19 mouse cellular contexts compared by ENCODE assay signal in the genomic region with DNA sequence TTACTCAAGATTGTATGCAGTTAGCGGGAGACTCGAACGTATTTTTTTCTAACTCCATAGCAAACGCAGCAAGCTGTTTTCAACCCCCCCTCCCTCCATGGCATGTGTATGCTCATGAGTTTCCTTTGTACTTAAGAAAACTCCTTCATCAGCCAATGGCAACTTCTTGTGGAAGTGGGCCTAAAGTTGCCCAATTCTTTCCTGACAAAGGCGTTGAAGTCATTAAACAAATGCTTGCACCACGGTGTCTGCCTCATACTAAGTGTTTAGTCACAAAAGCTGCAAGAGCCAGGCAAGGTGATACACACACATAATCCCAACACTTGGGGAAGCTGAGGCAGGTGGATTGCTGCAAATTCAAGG. TPM values are rescaled to one million over a fixed set of nuclear protein-coding genes. Genes with fewer than 3 reads are reported as not detected.
A peak's percentile ranks its signal among the peaks of the same experiment; 100 is the strongest.
DNase-seq lines count a peak whose midpoint lies in the region; ATAC-seq lines count a peak whose summit lies in the region.
"Had no signal": no experiment of that assay in that cellular context is flagged by ENCODE, and none has a peak within 500 bp of the region (broad histone marks: within the 10 kb centered on the region; RNA-seq: fewer than 3 reads in every experiment).

No protein-coding gene starts in this region.

- H3K9me3 ChIP-seq in hindbrain, embryonic 13.5 days: no peaks in the 10 kb centered on the region
- H3K9me3 ChIP-seq in hindbrain, embryonic 12.5 days (replicated peaks): no peaks in the 10 kb centered on the region
- H3K9me3 ChIP-seq in neural tube, embryonic 15.5 days (replicated peaks): no peaks in the 10 kb centered on the region

- no peak overlapping the region; the same call in 1 of the 2 replicates for H3K9ac ChIP-seq in hindbrain, embryonic 13.5 days
- H3K9ac ChIP-seq in hindbrain, embryonic 12.5 days: no peak overlapping the region
- no peak overlapping the region for H3K9ac ChIP-seq in neural tube, embryonic 15.5 days (replicated peaks)
- H3K9ac ChIP-seq: liver, postnatal 0 days had no signal

- no peaks in the 10 kb centered on the region for H3K27me3 ChIP-seq in hindbrain, embryonic 13.5 days
- no peaks in the 10 kb centered on the region for H3K27me3 ChIP-seq in hindbrain, embryonic 12.5 days
- no peaks in the 10 kb centered on the region for H3K27me3 ChIP-seq in neural tube, embryonic 15.5 days (replicated peaks)

- H3K36me3 ChIP-seq in hindbrain, embryonic 13.5 days: no peaks in the 10 kb centered on the region
- H3K36me3 ChIP-seq in hindbrain, embryonic 12.5 days: 0 out of 2 replicates have a peak, but pooled peaks cover 4% of the 10 kb centered on the region
- H3K36me3 ChIP-seq in neural tube, embryonic 15.5 days: no peaks in the 10 kb centered on the region

- H3K27ac ChIP-seq in hindbrain, embryonic 13.5 days: no peak overlapping the region
- no peak overlapping the region for H3K27ac ChIP-seq in hindbrain, embryonic 12.5 days
- peak overlapping the region; percentile 82; the same call in 1 of the 2 replicates for H3K27ac ChIP-seq in neural tube, embryonic 15.5 days (replicated peaks)
- H3K27ac ChIP-seq: heart, adult 2 months had no signal

- intact Hi-C loops in left cerebral cortex, postnatal 36 days (cut with DNase I): no loop called here

- no peak overlapping the region for H3K4me3 ChIP-seq in hindbrain, embryonic 13.5 days
- H3K4me3 ChIP-seq in hindbrain, embryonic 12.5 days: no peak overlapping the region
- H3K4me3 ChIP-seq in neural tube, embryonic 15.5 days (replicated peaks): no peak overlapping the region
- H3K4me3 ChIP-seq: heart, adult 2 months had no signal

- DNase-seq in neural tube, embryonic 10.5 days (ENCODE audit: extremely low spot score, low spot score): no peak
- no peak for DNase-seq in natural killer cell, adult 2 months (ENCODE audit: low spot score in 2 of 2)
- DNase-seq in embryo, embryonic 11 days: no peak
- no peak for DNase-seq in left cerebral cortex, postnatal 36 days (ENCODE audit: low spot score in 2 of 2)
- DNase-seq: adrenal gland, postnatal 10 days; cerebellum, adult 11-12 months; cerebellum, postnatal 36 days; heart, adult 2 months; kidney, adult 2 months; kidney, postnatal 25 days; liver; liver, postnatal 0 days had no signal

- peaks cover 30% of the 10 kb centered on the region for H3K4me1 ChIP-seq in hindbrain, embryonic 13.5 days (replicated peaks)
- peaks cover 24% of the 10 kb centered on the region for H3K4me1 ChIP-seq in hindbrain, embryonic 12.5 days
- peaks cover 30% of the 10 kb centered on the region for H3K4me1 ChIP-seq in neural tube, embryonic 15.5 days

- WGBS in hindbrain, embryonic 13.5 days: 82% methylated on average over 6 of the region's 6 CpGs
- WGBS in hindbrain, embryonic 12.5 days: 84% methylated on average over 6 of the region's 6 CpGs
- WGBS in neural tube, embryonic 15.5 days: 81% methylated on average over 6 of the region's 6 CpGs

- H3K4me2 ChIP-seq in hindbrain, embryonic 13.5 days: peak overlapping the region; percentile 62; the same call in 1 of the 2 replicates
- H3K4me2 ChIP-seq in hindbrain, embryonic 12.5 days (replicated peaks): no peak overlapping the region
- H3K4me2 ChIP-seq in neural tube, embryonic 15.5 days: no peak overlapping the region

- no peak for ATAC-seq in hindbrain, embryonic 13.5 days (ENCODE audit: low FRiP score)
- no peak for ATAC-seq in hindbrain, embryonic 12.5 days (ENCODE audit: low FRiP score)
- no peak for ATAC-seq in neural tube, embryonic 15.5 days (ENCODE audit: low FRiP score)
- ATAC-seq in megakaryocyte, adult 5-6 weeks (ENCODE audit: poor library complexity, severe bottlenecking): peak; percentile 28; the same call in 1 of the 2 replicates
- ATAC-seq: liver, postnatal 0 days had no signal

RNA-seq across cellular contexts. Expression of a gene that starts 2.4 kb away (rescaled TPM):
- polyA plus RNA-seq in hindbrain, embryonic 13.5 days (2015; fragmentation: Nextera tagmentation; extraction: Ambion mirVana): 3.8 TPM in 2 replicates
- polyA plus RNA-seq in hindbrain, embryonic 12.5 days (2016; fragmentation: Nextera tagmentation; extraction: Ambion mirVana): 9.4 and 12.5 TPM in 2 replicates
- polyA plus RNA-seq in neural tube, embryonic 15.5 days (2015; fragmentation: Nextera tagmentation; extraction: Ambion mirVana): 2.2 and 5.1 TPM in 2 replicates
- 8.7 and 12.8 TPM in 2 replicates for total RNA-seq in megakaryocyte, adult 5-6 weeks (2015)
- total RNA-seq in megakaryocyte, adult 5-6 weeks (2017): 4.6 and 5.0 TPM in 2 replicates
- 1 to 10 TPM; 1.2 TPM for total RNA-seq in left cerebral cortex, postnatal 36 days (2021)
- total RNA-seq: gastrocnemius, adult 8-10 months; monocyte, adult 5-6 weeks had no signal

RNA-seq across cellular contexts. Expression of a gene that starts 16.3 kb away (rescaled TPM):
- polyA plus RNA-seq in hindbrain, embryonic 13.5 days (2015; fragmentation: Nextera tagmentation; extraction: Ambion mirVana): 82.0 and 85.4 TPM in 2 replicates
- 97.2 and 103 TPM in 2 replicates for polyA plus RNA-seq in hindbrain, embryonic 12.5 days (2016; fragmentation: Nextera tagmentation; extraction: Ambion mirVana)
- polyA plus RNA-seq in neural tube, embryonic 15.5 days (2015; fragmentation: Nextera tagmentation; extraction: Ambion mirVana): 74.0 and 77.4 TPM in 2 replicates
- total RNA-seq in megakaryocyte, adult 5-6 weeks (2015): 35.0 and 47.6 TPM in 2 replicates
- total RNA-seq in megakaryocyte, adult 5-6 weeks (2017): 36.2 and 36.5 TPM in 2 replicates
- total RNA-seq in left cerebral cortex, postnatal 36 days (2021): 100 to 1,000 TPM; 270 to 275 TPM

RNA-seq across cellular contexts. Expression of a gene that starts 22.3 kb away (rescaled TPM):
- polyA plus RNA-seq in hindbrain, embryonic 13.5 days (2015; fragmentation: Nextera tagmentation; extraction: Ambion mirVana): not detected in 2 replicates
- not detected in 2 replicates for polyA plus RNA-seq in hindbrain, embryonic 12.5 days (2016; fragmentation: Nextera tagmentation; extraction: Ambion mirVana)
- 0.10 and 0.12 TPM in 2 replicates for polyA plus RNA-seq in neural tube, embryonic 15.5 days (2015; fragmentation: Nextera tagmentation; extraction: Ambion mirVana)
- 0.04 TPM in 1 of 2 replicates, not detected in the other for total RNA-seq in megakaryocyte, adult 5-6 weeks (2015)
- not detected in 2 replicates for total RNA-seq in megakaryocyte, adult 5-6 weeks (2017)
- total RNA-seq in left cerebral cortex, postnatal 36 days (2021): 1 to 10 TPM; 1.2 to 1.7 TPM
- total RNA-seq: monocyte, adult 5-6 weeks had no signal
- polyA plus RNA-seq: forebrain, embryonic 11.5 days; liver, postnatal 0 days had no signal

RNA-seq across cellular contexts. Expression of a gene that starts 38.5 kb away (rescaled TPM):
- 81.3 and 82.8 TPM in 2 replicates for polyA plus RNA-seq in hindbrain, embryonic 13.5 days (2015; fragmentation: Nextera tagmentation; extraction: Ambion mirVana)
- polyA plus RNA-seq in hindbrain, embryonic 12.5 days (2016; fragmentation: Nextera tagmentation; extraction: Ambion mirVana): 67.9 and 68.4 TPM in 2 replicates
- 79.8 and 83.7 TPM in 2 replicates for polyA plus RNA-seq in neural tube, embryonic 15.5 days (2015; fragmentation: Nextera tagmentation; extraction: Ambion mirVana)
- 20.8 and 22.0 TPM in 2 replicates for total RNA-seq in megakaryocyte, adult 5-6 weeks (2015)
- 27.0 and 27.5 TPM in 2 replicates for total RNA-seq in megakaryocyte, adult 5-6 weeks (2017)
- 10 to 100 TPM; 70.8 to 77.7 TPM for total RNA-seq in left cerebral cortex, postnatal 36 days (2021)

RNA-seq across cellular contexts. Expression of a gene that starts 50.2 kb away (rescaled TPM):
- polyA plus RNA-seq in hindbrain, embryonic 13.5 days (2015; fragmentation: Nextera tagmentation; extraction: Ambion mirVana): 29.2 and 29.9 TPM in 2 replicates
- polyA plus RNA-seq in hindbrain, embryonic 12.5 days (2016; fragmentation: Nextera tagmentation; extraction: Ambion mirVana): 28.5 and 29.7 TPM in 2 replicates
- polyA plus RNA-seq in neural tube, embryonic 15.5 days (2015; fragmentation: Nextera tagmentation; extraction: Ambion mirVana): 27.2 and 28.1 TPM in 2 replicates
- total RNA-seq in megakaryocyte, adult 5-6 weeks (2015): 24.9 and 26.9 TPM in 2 replicates
- 25.5 and 25.7 TPM in 2 replicates for total RNA-seq in megakaryocyte, adult 5-6 weeks (2017)
- 100 to 1,000 TPM; 227 to 258 TPM for total RNA-seq in left cerebral cortex, postnatal 36 days (2021)
